Mouse (Mus musculus) left cerebral cortex, adult 11 months (tissue): Measurements from ENCODE around the gene Mepe.
A peak's percentile ranks its signal among the peaks of the same experiment; 100 is the strongest.

Source experiments
- DNase-seq: peaks from one replicate; pipeline ENCODE4 v3.0.0; 2022; ENCODE audit warnings: low spot score

Mepe gene

GRCm38 (mm10) chr5:104325029-104325428 lies at the start of gene Mepe:
Gene Mepe, plus strand, starts transcription at chr5:104325329.
- DNase-seq: no peak

GRCm38 (mm10) chr5:104294201-104294600 lies 30.9 kb upstream of the Mepe start:
- DNase-seq: no peak

DNA sequence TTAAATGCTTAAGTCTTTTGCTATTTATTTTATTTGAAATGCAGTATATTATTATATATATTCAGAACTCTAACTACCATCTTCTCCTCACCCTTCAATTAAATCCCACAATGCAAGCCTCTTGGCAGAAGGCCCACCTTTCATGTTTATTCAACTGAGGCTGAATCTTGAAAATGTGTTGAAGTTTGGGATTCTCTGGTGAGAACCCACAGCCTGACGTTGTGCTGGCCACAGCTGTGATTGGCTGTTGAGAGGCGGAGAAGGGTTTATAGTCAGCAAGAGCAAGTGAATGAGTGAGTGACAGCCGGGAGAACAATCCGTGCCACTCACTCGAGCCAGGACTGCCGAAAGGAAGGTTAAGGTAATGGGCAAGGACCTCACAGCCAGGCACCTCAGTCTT lies 26.1 kb upstream of the Mepe start, which contains the start of gene Ibsp:
TSS of gene Ibsp (plus strand) at position 178 of the 400 bp plus-strand sequence.
- DNase-seq: no peak

GRCm38 (mm10) chr5:104314073-104314472 lies 11.1 kb upstream of the Mepe start:
- no peak for DNase-seq

GRCm38 (mm10) chr5:104326884-104327283 lies 1.8 kb downstream of the Mepe start:
- DNase-seq: no peak

- DNase-seq: no peak
Measured at GRCm38 (mm10) chr5:104327389-104327788, 2.3 kb downstream of the Mepe start.

DNA sequence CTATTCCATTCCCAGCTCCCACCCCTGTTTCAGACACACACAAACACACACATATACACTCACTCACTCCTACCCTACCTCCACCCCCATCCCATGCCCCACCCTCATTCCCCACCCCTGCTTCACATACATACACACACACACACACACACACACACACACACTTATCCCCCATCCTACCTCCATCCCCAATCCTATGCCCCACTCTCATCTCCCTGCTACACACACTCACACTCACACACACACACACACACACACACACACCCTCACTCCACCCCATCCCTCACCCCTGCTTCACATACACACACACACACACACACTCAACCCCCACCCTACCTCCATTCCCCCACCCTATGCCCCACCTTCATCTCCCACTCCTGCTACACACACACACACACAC lies 2.7 kb downstream of the Mepe start:
- no peak for DNase-seq

- no peak for DNase-seq
Measured at GRCm38 (mm10) chr5:104328317-104328850, 3.3 kb downstream of the Mepe start.

GRCm38 (mm10) chr5:104329381-104329780 lies 4.3 kb downstream of the Mepe start:
- DNase-seq: no peak

GRCm38 (mm10) chr5:104330088-104330487 lies 5.0 kb downstream of the Mepe start:
- no peak for DNase-seq

DNA sequence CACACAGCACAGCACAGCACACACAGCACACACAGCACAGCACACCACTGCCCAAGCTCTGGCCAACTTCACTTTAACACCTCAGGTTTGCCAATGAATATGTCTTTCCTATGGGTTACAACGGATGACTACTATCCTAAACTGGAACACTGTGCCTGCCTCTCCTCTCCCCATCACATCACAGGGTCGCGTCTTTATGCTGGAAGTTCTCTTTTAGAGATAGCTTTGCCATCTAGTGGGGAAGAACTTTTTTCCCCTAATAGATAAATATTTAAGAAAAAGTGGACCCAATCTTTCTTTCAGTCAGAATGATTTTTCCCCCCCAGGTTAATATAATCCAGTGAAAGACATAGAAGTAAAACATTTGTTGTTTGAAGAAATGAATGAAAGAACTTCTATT lies 7.2 kb downstream of the Mepe start:
- DNase-seq: no peak

- peak; percentile 28 for DNase-seq
Measured at GRCm38 (mm10) chr5:104333231-104333640, 8.1 kb downstream of the Mepe start.

GRCm38 (mm10) chr5:104333643-104334042 lies 8.5 kb downstream of the Mepe start:
- no peak for DNase-seq

GRCm38 (mm10) chr5:104334516-104334915 lies 9.4 kb downstream of the Mepe start:
- DNase-seq: no peak

DNA sequence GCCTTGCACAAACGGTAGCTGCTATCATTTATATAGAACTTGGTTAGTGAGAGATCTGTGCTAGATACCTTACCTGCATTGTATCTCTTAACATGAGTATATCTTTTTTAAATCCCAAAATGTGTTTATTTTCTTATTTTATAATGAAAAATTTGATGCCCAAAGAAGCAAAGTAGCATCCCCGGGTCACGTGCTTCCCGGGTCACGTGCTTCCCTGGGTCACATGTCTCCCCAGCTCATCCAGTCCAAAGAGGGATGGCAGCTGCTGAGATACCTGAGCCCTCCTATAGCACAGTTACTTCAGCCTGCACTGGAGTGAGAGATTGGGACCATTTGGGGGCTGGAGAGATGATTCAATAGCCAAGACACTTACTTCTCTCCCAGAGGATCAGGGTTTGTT lies 10.8 kb downstream of the Mepe start:
- DNase-seq: no peak

DNA sequence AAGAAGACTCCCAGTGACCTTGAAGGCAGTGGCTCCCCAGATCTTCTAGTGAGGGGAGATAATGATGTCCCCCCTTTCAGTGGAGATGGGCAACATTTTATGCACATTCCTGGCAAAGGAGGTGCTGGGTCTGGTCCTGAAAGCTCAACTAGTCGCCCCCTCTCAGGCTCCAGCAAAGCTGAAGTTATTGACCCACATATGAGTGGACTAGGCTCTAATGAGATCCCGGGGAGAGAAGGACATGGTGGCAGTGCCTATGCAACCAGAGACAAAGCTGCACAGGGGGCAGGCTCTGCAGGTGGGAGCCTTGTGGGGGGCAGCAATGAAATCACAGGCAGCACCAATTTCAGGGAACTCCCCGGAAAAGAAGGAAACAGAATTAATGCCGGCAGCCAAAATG lies 12.4 kb downstream of the Mepe start:
- DNase-seq: no peak

GRCm38 (mm10) chr5:104339009-104339408 lies 13.9 kb downstream of the Mepe start:
- no peak for DNase-seq

GRCm38 (mm10) chr5:104339706-104340512 lies 14.8 kb downstream of the Mepe start:
- no peak for DNase-seq

DNA sequence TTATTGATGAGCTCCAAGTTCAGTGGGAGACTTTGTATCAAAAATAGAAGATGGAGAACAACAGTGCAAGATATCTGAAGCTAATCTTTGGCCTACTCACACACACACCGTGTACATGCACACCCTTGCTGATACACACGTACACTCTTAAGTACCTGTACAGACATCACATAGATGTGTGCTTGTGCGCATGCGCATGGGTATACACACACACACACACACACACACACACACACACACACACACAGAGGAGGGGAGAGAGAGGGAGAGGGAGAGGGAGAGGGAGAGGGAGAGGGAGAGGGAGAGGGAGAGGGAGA lies 15.3 kb downstream of the Mepe start:
- DNase-seq: no peak

DNA sequence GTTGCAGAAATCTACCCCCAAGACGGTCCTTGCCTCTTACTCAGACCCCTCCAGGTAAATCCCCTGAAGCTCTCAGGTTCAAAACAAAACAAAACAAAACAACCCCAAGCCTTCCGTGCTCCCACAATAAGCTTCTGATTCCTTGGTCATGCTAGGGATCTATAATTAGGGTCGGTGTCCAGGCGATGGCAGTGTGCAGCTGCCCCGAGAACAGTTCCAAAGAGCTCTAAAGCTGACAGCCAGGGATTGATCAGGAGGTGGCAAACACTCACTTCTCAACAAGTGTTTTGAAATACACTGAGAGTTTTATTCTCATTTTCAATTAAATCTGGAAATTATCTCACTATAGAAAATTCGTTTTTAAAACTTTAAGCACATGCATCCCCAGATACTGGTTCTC lies 17.8 kb downstream of the Mepe start:
- no peak for DNase-seq

DNA sequence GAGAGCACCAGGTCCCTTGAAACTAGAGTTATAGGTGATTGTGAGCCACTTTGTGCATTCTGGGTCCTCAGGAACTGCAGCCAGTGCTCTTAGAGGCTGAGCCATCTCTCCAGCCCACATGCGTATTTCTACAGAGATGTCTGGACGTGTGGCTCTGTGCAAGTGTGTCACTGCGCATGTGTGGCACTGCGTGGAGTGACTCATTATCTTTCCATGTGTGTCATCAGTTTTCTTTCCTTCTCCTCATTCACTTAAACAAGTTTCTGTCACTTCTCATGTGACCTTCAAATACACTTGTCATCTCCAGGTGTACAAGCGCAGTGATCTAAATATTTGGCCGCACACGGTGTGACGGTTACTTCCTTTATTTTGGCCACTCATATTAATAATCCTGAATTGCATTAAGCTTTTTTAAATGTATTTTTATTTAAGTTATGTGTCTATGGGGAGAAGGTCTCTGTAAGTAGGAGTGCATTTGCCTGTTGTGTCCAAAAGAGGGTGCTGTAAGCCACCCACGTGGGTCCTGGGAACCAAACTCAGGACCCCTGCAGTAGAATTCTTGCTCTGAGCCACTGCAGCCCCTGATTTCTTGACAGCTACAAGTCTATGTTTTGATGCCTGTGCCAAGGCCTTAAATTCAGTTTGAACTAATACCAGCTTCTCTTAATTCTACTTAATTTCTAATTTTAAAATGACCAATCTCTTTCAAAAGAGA lies 19.6 kb downstream of the Mepe start:
- DNase-seq: no peak

- no peak for DNase-seq
Measured at GRCm38 (mm10) chr5:104345241-104345630, 20.1 kb downstream of the Mepe start.

DNA sequence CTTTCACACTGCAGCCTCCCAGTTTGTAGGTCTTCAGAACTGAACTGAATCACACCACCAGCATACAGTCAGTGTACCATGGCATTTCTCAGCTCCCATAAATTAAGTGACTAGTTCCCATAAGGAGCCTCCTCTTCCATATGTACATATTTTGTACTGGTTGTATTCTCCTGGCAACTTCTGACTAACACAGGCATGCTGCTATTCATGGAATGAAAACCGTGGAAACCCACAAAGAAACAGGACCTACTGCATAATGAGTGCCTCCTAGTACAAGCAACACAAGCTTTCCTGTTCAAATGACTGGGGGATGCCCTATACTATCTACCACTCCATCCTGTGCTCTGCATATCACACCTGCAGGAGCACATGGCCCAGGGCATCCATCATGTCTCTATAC lies 25.9 kb downstream of the Mepe start:
- DNase-seq: no peak
